Mouse (Mus musculus): ENCODE results near the gene Mmp23. TPM values are rescaled to one million over a fixed set of nuclear protein-coding genes. Genes with fewer than 3 reads are reported as not detected.
A peak's percentile ranks its signal among the peaks of the same experiment; 100 is the strongest.

Mmp23 gene
- polyA plus RNA-seq, 1 experiment from 2014 or later = 26.3 TPM

DNA sequence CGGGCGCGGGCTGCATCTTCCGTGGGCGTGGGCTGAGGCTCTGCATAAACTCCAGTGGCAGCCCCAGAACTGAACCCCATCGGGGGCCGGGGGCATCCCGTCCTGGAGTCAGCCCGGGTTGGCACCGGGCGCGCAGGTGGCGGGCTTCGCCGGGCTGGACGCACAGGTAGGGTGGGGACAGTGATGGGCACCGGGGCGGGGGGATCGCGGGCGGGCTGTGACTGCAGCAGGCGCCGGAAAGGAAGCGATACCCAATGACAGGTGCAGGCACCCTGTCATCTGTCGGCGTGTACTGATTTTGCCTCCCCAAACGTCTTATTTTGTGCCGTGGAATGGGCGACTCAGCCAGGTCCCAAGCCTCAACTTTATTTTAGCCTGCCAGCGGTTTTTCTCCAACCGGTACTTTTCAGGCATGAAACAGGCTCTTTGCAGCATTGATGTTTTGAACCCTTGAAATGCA is 51.2 kb downstream of the Mmp23 start:
- peaks cover 7% of the 10 kb centered on the region; the same call in 1 of the 2 replicates for H3K4me1 ChIP-seq (ENCODE audit: control insufficient read depth, insufficient read depth, low read length)
- peak overlapping the region; percentile 87 for H3K9ac ChIP-seq (replicated peaks; ENCODE audit: low read depth, low read length)
- H3K4me3 ChIP-seq (ENCODE audit: low read depth, low read length) = peak overlapping the region; percentile 95
- peak; percentile 33; the same call in 1 of the 2 replicates for ATAC-seq (ENCODE audit: insufficient number of reproducible peaks, insufficient read depth, low FRiP score, low read depth)
- H3K36me3 ChIP-seq (ENCODE audit: control insufficient read depth, insufficient read depth, low read length) = peaks cover 2% of the 10 kb centered on the region
- H3K27me3 ChIP-seq (ENCODE audit: control insufficient read depth, insufficient read depth, low read length) = no peaks in the 10 kb centered on the region
- H3K4me2 ChIP-seq (replicated peaks; ENCODE audit: low read depth, low read length) = peak overlapping the region; percentile 73
- H3K9me3 ChIP-seq (ENCODE audit: control insufficient read depth, low read depth, low read length) = no peaks in the 10 kb centered on the region
- 2% methylated on average over 31 of the region's 31 CpGs for WGBS
- H3K27ac ChIP-seq (ENCODE audit: low read length) = peak overlapping the region; percentile 99; the same call in 1 of the 2 replicates

DNA sequence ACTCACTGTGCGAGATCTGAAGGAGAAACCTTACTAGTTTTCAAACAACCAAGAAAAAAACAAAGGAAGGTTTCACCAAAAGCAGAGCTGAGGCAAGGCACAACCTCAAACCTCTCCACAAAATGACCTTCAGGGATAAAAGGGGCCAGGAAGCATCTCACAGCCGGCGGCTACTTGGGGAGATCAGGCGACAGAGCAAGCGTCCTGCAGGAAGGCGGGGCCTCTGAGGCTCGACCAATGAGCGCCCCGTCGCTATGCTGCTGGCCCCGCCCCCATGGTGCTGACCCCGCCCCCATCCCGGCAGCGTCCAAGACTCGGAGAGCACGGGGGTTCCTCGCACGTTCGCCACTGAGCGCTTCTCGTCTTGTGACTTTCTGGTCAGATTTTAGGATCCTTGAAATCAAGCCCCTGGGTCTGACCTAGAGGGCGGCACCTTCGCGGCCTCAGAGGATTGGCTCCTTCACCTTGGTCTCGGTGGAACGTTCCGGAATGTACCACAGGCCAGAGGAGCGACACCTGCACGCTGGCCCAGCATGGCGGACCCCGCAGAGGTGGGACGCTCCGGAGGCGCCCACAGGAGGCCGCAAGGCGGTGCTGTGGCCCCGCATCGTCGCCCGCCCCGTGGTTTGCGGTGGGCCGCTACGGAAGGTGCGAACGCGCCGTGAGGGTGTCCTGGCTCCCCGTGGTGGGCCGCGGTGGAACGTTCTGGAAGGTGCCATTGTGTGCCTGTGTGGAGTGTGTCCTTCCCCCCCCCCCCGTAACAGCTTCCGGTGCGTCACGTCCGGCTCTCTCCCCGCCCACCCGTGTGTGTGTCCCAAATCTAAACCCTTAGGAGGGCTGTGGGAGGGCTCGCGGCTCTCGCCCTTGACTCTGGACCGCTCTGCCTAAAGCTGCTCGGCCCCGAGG is 51.8 kb downstream of the Mmp23 start, which contains the start of gene Slc35e2:
Gene Slc35e2 (plus strand): TSS at position 326 of the 906 bp plus-strand sequence.
- Histone ChIP-seq H3K36me3 (ENCODE audit: control insufficient read depth, insufficient read depth, low read length) (peaks cover 2% of the 10 kb centered on the region; the same call in 1 of the 2 replicates), H3K27ac (ENCODE audit: low read length) (peak within 1 kb of the TSS; percentile 99), H3K27me3 (ENCODE audit: control insufficient read depth, insufficient read depth, low read length) (no peaks in the 10 kb centered on the region), H3K4me3 (ENCODE audit: low read depth, low read length) (peak within 1 kb of the TSS; percentile 95), H3K9ac (replicated peaks; ENCODE audit: low read depth, low read length) (peak within 1 kb of the TSS; percentile 87), H3K9me3 (ENCODE audit: control insufficient read depth, low read depth, low read length) (no peaks in the 10 kb centered on the region), H3K4me1 (ENCODE audit: control insufficient read depth, insufficient read depth, low read length) (peaks cover 7% of the 10 kb centered on the region; the same call in 1 of the 2 replicates), H3K4me2 (replicated peaks; ENCODE audit: low read depth, low read length) (peak within 1 kb of the TSS; percentile 73)
- WGBS = under 1% methylated on average over 59 of the region's 65 CpGs
- peak; percentile 96 for ATAC-seq (ENCODE audit: insufficient number of reproducible peaks, insufficient read depth, low FRiP score, low read depth)

Other genes starting within 250 kb of the Mmp23 start
- gene Cfap74, start 244.2 kb downstream of the Mmp23 start, polyA plus RNA-seq (2014; fragmentation: Nextera tagmentation; extraction: Ambion mirVana) = 2.8 and 3.8 TPM in 2 replicates
- 0.29 TPM in 1 of 2 replicates, not detected in the other for gene Tmem52, start 184.3 kb downstream of the Mmp23 start, polyA plus RNA-seq (2014; fragmentation: Nextera tagmentation; extraction: Ambion mirVana)
- 525 and 534 TPM in 2 replicates for gene Gnb1, start 162.0 kb downstream of the Mmp23 start, polyA plus RNA-seq (2014; fragmentation: Nextera tagmentation; extraction: Ambion mirVana)
- 78.4 and 83.8 TPM in 2 replicates for gene Nadk, start 91.0 kb downstream of the Mmp23 start, polyA plus RNA-seq (2014; fragmentation: Nextera tagmentation; extraction: Ambion mirVana)
- 10.4 TPM in 2 replicates for gene Slc35e2, start 52.0 kb downstream of the Mmp23 start, polyA plus RNA-seq (2014; fragmentation: Nextera tagmentation; extraction: Ambion mirVana)
- 57.0 and 57.3 TPM in 2 replicates for gene Cdk11b, start 28.5 kb downstream of the Mmp23 start, polyA plus RNA-seq (2014; fragmentation: Nextera tagmentation; extraction: Ambion mirVana)
- gene Gm10563, start 8.0 kb downstream of the Mmp23 start, polyA plus RNA-seq (2014; fragmentation: Nextera tagmentation; extraction: Ambion mirVana) = not detected in 2 replicates
- gene Mib2, start 15.8 kb upstream of the Mmp23 start, polyA plus RNA-seq (2014; fragmentation: Nextera tagmentation; extraction: Ambion mirVana) = 18.9 and 21.9 TPM in 2 replicates
- gene Fndc10, start 41.0 kb upstream of the Mmp23 start, polyA plus RNA-seq (2014; fragmentation: Nextera tagmentation; extraction: Ambion mirVana) = 3.1 and 3.2 TPM in 2 replicates
- 140 and 145 TPM in 2 replicates for gene Ssu72, start 51.4 kb upstream of the Mmp23 start, polyA plus RNA-seq (2014; fragmentation: Nextera tagmentation; extraction: Ambion mirVana)
- 0.56 TPM in 2 replicates for gene Tmem240, start 81.4 kb upstream of the Mmp23 start, polyA plus RNA-seq (2014; fragmentation: Nextera tagmentation; extraction: Ambion mirVana)
- 89.1 and 90.9 TPM in 2 replicates for gene Atad3a, start 107.7 kb upstream of the Mmp23 start, polyA plus RNA-seq (2014; fragmentation: Nextera tagmentation; extraction: Ambion mirVana)
- 26.8 and 28.4 TPM in 2 replicates for gene Vwa1, start 121.3 kb upstream of the Mmp23 start, polyA plus RNA-seq (2014; fragmentation: Nextera tagmentation; extraction: Ambion mirVana)
- 0.54 and 0.81 TPM in 2 replicates for gene Tmem88b, start 132.5 kb upstream of the Mmp23 start, polyA plus RNA-seq (2014; fragmentation: Nextera tagmentation; extraction: Ambion mirVana)
- 0.38 and 0.46 TPM in 2 replicates for gene Ankrd65, start 137.1 kb upstream of the Mmp23 start, polyA plus RNA-seq (2014; fragmentation: Nextera tagmentation; extraction: Ambion mirVana)
- gene Mrpl20, start 149.5 kb upstream of the Mmp23 start, polyA plus RNA-seq (2014; fragmentation: Nextera tagmentation; extraction: Ambion mirVana) = 209 and 211 TPM in 2 replicates
- 193 and 209 TPM in 2 replicates for gene Ccnl2, start 159.1 kb upstream of the Mmp23 start, polyA plus RNA-seq (2014; fragmentation: Nextera tagmentation; extraction: Ambion mirVana)
- gene Aurkaip1, start 177.9 kb upstream of the Mmp23 start, polyA plus RNA-seq (2014; fragmentation: Nextera tagmentation; extraction: Ambion mirVana) = 125 and 132 TPM in 2 replicates
- 91.5 and 96.7 TPM in 2 replicates for gene Mxra8, start 186.3 kb upstream of the Mmp23 start, polyA plus RNA-seq (2014; fragmentation: Nextera tagmentation; extraction: Ambion mirVana)
- 6.3 and 6.6 TPM in 2 replicates for gene Dvl1, start 194.0 kb upstream of the Mmp23 start, polyA plus RNA-seq (2014; fragmentation: Nextera tagmentation; extraction: Ambion mirVana)
- 0.32 and 0.35 TPM in 2 replicates for gene Tas1r3, start 210.0 kb upstream of the Mmp23 start, polyA plus RNA-seq (2014; fragmentation: Nextera tagmentation; extraction: Ambion mirVana)
- 16.9 and 17.3 TPM in 2 replicates for gene Cptp, start 216.1 kb upstream of the Mmp23 start, polyA plus RNA-seq (2014; fragmentation: Nextera tagmentation; extraction: Ambion mirVana)
- 67.7 and 70.1 TPM in 2 replicates for gene Ints11, start 216.2 kb upstream of the Mmp23 start, polyA plus RNA-seq (2014; fragmentation: Nextera tagmentation; extraction: Ambion mirVana)
- 45.7 and 50.5 TPM in 2 replicates for gene Pusl1, start 238.4 kb upstream of the Mmp23 start, polyA plus RNA-seq (2014; fragmentation: Nextera tagmentation; extraction: Ambion mirVana)
- 16.0 and 19.4 TPM in 2 replicates for gene Acap3, start 238.4 kb upstream of the Mmp23 start, polyA plus RNA-seq (2014; fragmentation: Nextera tagmentation; extraction: Ambion mirVana)

Measured in stomach, embryonic 14.5 days (tissue).